Mouse (Mus musculus) layer of hippocampus, adult 2 months (tissue): ENCODE data around the gene Vezt. TPM values are rescaled to one million over a fixed set of nuclear protein-coding genes. Genes with fewer than 3 reads are reported as not detected.

Source experiments
- DNase-seq, 2 experiments: peaks; one replicate each; pipeline ENCODE4 v3.0.0; 2022; ENCODE audit warnings: low spot score in 2 of 2
- H3K27ac ChIP-seq: fragments of 200-600 bp; 2 replicates; pipeline ENCODE4 v1.8.1; 2022
- H3K4me3 ChIP-seq: fragments of 200-600 bp; 2 replicates; pipeline ENCODE4 v1.8.1; 2022; ENCODE audit warnings: mild to moderate bottlenecking
- CTCF ChIP-seq: fragments of 200-600 bp; conservative IDR thresholded peaks from 2 replicates; pipeline ENCODE4 v1.8.1; 2022; ENCODE audit warnings: antibody characterized with exemption, mild to moderate bottlenecking, moderate library complexity
- long read RNA-seq, 2 experiments: library from polyadenylated mRNA; stranded (forward); transcript quantifications; one replicate each; pipeline ENCODE4 v2.0.0; 2021; ENCODE audit warnings: borderline mapping rate in 2 of 2
- total RNA-seq, 2 experiments: library from RNA; stranded (reverse); gene quantifications; 2 replicates each; pipeline ENCODE4 v1.2.3; 2021

The Vezt gene
- 10 to 100 TPM; 58.6 to 69.4 TPM for total RNA-seq
- long read RNA-seq, experiment 1, full-length matches to known transcripts, result 17 of 25 reads
- long read RNA-seq, experiment 1, partial matches to known transcripts, result 2 of 25 reads
- long read RNA-seq, experiment 1, other reads (novel, unspliced or antisense), result 6 of 25 reads
- long read RNA-seq, experiment 2, full-length matches to known transcripts, result 7 of 25 reads
- long read RNA-seq, experiment 2, partial matches to known transcripts, result 8 of 25 reads
- long read RNA-seq, experiment 2, other reads (novel, unspliced or antisense), result 10 of 25 reads

- peak within 1 kb of the TSS; percentile 74 for H3K4me3 ChIP-seq
- H3K27ac ChIP-seq, result peak within 1 kb of the TSS; percentile 92
- peak; percentile 98 to 99 for DNase-seq
- peak; percentile 97 for TF ChIP-seq CTCF
These were observed at the start of gene Vezt, which contains the start of gene Fgd6 for GRCm38 (mm10) chr10:94035658-94036374. Gene Vezt (minus strand): TSS chr10:94035817. Gene Fgd6 (plus strand): TSS chr10:94036001.

- TF ChIP-seq CTCF, result no peak
- no peak overlapping the region for H3K27ac ChIP-seq
- DNase-seq, result no peak
- no peak overlapping the region for H3K4me3 ChIP-seq
These were observed 46.6 kb upstream of the Vezt start for GRCm38 (mm10) chr10:94082040-94082734.

- H3K27ac ChIP-seq, result no peak overlapping the region
- no peak for TF ChIP-seq CTCF
- DNase-seq, result no peak
- no peak overlapping the region for H3K4me3 ChIP-seq
These were observed 45.1 kb upstream of the Vezt start for GRCm38 (mm10) chr10:94080740-94081139.

GRCm38 (mm10) chr10:94076966-94077825 lies 41.6 kb upstream of the Vezt start:
- DNase-seq, result peak in 1 of 2 experiments; percentile 42
- H3K27ac ChIP-seq, result peak overlapping the region; percentile 59
- TF ChIP-seq CTCF, result no peak
- no peak overlapping the region for H3K4me3 ChIP-seq

GRCm38 (mm10) chr10:94072916-94073465 lies 37.4 kb upstream of the Vezt start:
- H3K4me3 ChIP-seq, result no peak overlapping the region
- TF ChIP-seq CTCF, result no peak
- peak overlapping the region; percentile 62 for H3K27ac ChIP-seq
- no peak for DNase-seq

GRCm38 (mm10) chr10:94072261-94072915 lies 36.8 kb upstream of the Vezt start:
- no peak for TF ChIP-seq CTCF
- Histone ChIP-seq H3K27ac (peak overlapping the region; percentile 62), H3K4me3 (no peak overlapping the region)
- DNase-seq, result no peak

- H3K4me3 ChIP-seq, result no peak overlapping the region
- no peak overlapping the region for H3K27ac ChIP-seq
- DNase-seq, result no peak
- TF ChIP-seq CTCF, result no peak
These were observed 36.0 kb upstream of the Vezt start for GRCm38 (mm10) chr10:94071641-94072040.

GRCm38 (mm10) chr10:94068701-94069100 lies 33.1 kb upstream of the Vezt start:
- Histone ChIP-seq H3K4me3 (no peak overlapping the region), H3K27ac (peak overlapping the region; percentile 66)
- no peak for TF ChIP-seq CTCF
- DNase-seq, result peak; percentile 26 to 32

- Histone ChIP-seq H3K4me3 (no peak overlapping the region), H3K27ac (0 out of 2 replicates have a peak overlapping the region, but pooled peaks have one; percentile 43)
- TF ChIP-seq CTCF, result no peak
- no peak for DNase-seq
These were observed 31.3 kb upstream of the Vezt start for GRCm38 (mm10) chr10:94066896-94067295.

GRCm38 (mm10) chr10:94062357-94062756 lies 26.7 kb upstream of the Vezt start:
- H3K27ac ChIP-seq, result no peak overlapping the region
- DNase-seq, result no peak
- no peak overlapping the region for H3K4me3 ChIP-seq
- no peak for TF ChIP-seq CTCF

- no peak for DNase-seq
- H3K4me3 ChIP-seq, result no peak overlapping the region
- TF ChIP-seq CTCF, result no peak
- H3K27ac ChIP-seq, result no peak overlapping the region
These were observed 24.6 kb upstream of the Vezt start for GRCm38 (mm10) chr10:94060190-94060589.

GRCm38 (mm10) chr10:94059618-94060055 lies 24.0 kb upstream of the Vezt start:
- no peak overlapping the region for H3K4me3 ChIP-seq
- DNase-seq, result no peak
- no peak overlapping the region for H3K27ac ChIP-seq
- TF ChIP-seq CTCF, result no peak
